Mouse (Mus musculus): ENCODE data around the gene Gm5134.

Gm5134 gene

GRCm38 (mm10) chr10:75994531-75995210 lies 40.4 kb downstream of the Gm5134 start:
- 62% methylated on average over 13 of the region's 13 CpGs for WGBS

GRCm38 (mm10) chr10:75995463-75995862 lies 41.1 kb downstream of the Gm5134 start:
- WGBS, result 83% methylated on average over 11 of the region's 11 CpGs

GRCm38 (mm10) chr10:75996315-75996714 lies 42.0 kb downstream of the Gm5134 start:
- 82% methylated on average over 3 of the region's 3 CpGs for WGBS

GRCm38 (mm10) chr10:76001160-76001559 lies 46.8 kb downstream of the Gm5134 start:
- 42% methylated on average over 7 of the region's 7 CpGs for WGBS

- WGBS, result 26% methylated on average over 3 of the region's 3 CpGs
These were observed 47.8 kb downstream of the Gm5134 start for GRCm38 (mm10) chr10:76002101-76002521.

- WGBS, result 56% methylated on average over 2 of the region's 2 CpGs
These were observed 48.3 kb downstream of the Gm5134 start for GRCm38 (mm10) chr10:76002615-76003014.

GRCm38 (mm10) chr10:76003221-76003620 lies 48.9 kb downstream of the Gm5134 start:
- 92% methylated on average over 2 of the region's 2 CpGs for WGBS

GRCm38 (mm10) chr10:76006385-76006784 lies 52.1 kb downstream of the Gm5134 start:
- WGBS, result 93% methylated on average over 6 of the region's 6 CpGs

- WGBS, result 80% methylated on average over 3 of the region's 3 CpGs
These were observed 55.5 kb downstream of the Gm5134 start for GRCm38 (mm10) chr10:76009812-76010211.

GRCm38 (mm10) chr10:76012922-76013321 lies 58.6 kb downstream of the Gm5134 start:
- 38% methylated on average over 6 of the region's 6 CpGs for WGBS

GRCm38 (mm10) chr10:76016886-76017285 lies 62.6 kb downstream of the Gm5134 start:
- 90% methylated on average over 3 of the region's 3 CpGs for WGBS

- WGBS, result 86% methylated on average over 3 of the region's 3 CpGs
These were observed 67.4 kb downstream of the Gm5134 start for GRCm38 (mm10) chr10:76021728-76022127.

- WGBS, result 92% methylated on average over 6 of the region's 6 CpGs
These were observed 69.6 kb downstream of the Gm5134 start for GRCm38 (mm10) chr10:76023921-76024320.

- 97% methylated on average over 10 of the region's 10 CpGs for WGBS
These were observed 71.3 kb downstream of the Gm5134 start for GRCm38 (mm10) chr10:76025470-76026190.

GRCm38 (mm10) chr10:76027127-76028015 lies 73.1 kb downstream of the Gm5134 start:
- WGBS, result 49% methylated on average over 12 of the region's 12 CpGs

GRCm38 (mm10) chr10:76028016-76028366 lies 73.7 kb downstream of the Gm5134 start:
- WGBS, result 41% methylated on average over 4 of the region's 4 CpGs

GRCm38 (mm10) chr10:76028396-76028795 lies 74.1 kb downstream of the Gm5134 start:
- WGBS, result 89% methylated on average over 9 of the region's 9 CpGs

- 76% methylated on average over 5 of the region's 5 CpGs for WGBS
These were observed 75.0 kb downstream of the Gm5134 start for GRCm38 (mm10) chr10:76029276-76029675.

GRCm38 (mm10) chr10:76030496-76030895 lies 76.2 kb downstream of the Gm5134 start:
- WGBS, result 69% methylated on average over 5 of the region's 5 CpGs

GRCm38 (mm10) chr10:76031511-76032401 lies 77.4 kb downstream of the Gm5134 start:
- WGBS, result 40% methylated on average over 14 of the region's 14 CpGs
